Mouse (Mus musculus): Measurements from ENCODE around the gene Thap3. TPM values are rescaled to one million over a fixed set of nuclear protein-coding genes. Genes with fewer than 3 reads are reported as not detected.

Gene Thap3
- polyA plus RNA-seq, 1 experiment from 2014 or later, result 30.0 TPM

GRCm38 (mm10) chr4:152006137-152006536, 17.3 kb upstream of the Thap3 start:
- no peak overlapping the region for H3K9ac ChIP-seq (ENCODE audit: low read length)
- peaks cover 15% of the 10 kb centered on the region for H3K4me1 ChIP-seq (ENCODE audit: control insufficient read depth, insufficient read depth, low read length)
- no peaks in the 10 kb centered on the region for H3K9me3 ChIP-seq (replicated peaks; ENCODE audit: control insufficient read depth, low read length)
- no peaks in the 10 kb centered on the region for H3K36me3 ChIP-seq (ENCODE audit: control insufficient read depth, insufficient read depth, low read length)
- no peak overlapping the region for H3K27ac ChIP-seq (ENCODE audit: low read depth, low read length)
- no peak overlapping the region for H3K4me2 ChIP-seq (ENCODE audit: low read length)
- H3K27me3 ChIP-seq (replicated peaks; ENCODE audit: control insufficient read depth, insufficient read depth, low read length), result peaks cover 15% of the 10 kb centered on the region
- no peak for DNase-seq (ENCODE audit: low spot score)
- no peak overlapping the region for H3K4me3 ChIP-seq (ENCODE audit: low read depth, low read length)
- no peak for ATAC-seq
- WGBS, result 79% methylated on average over 6 of the region's 6 CpGs

- 89% methylated on average over 3 of the region's 3 CpGs for WGBS
- DNase-seq (ENCODE audit: low spot score) (no peak), ATAC-seq (no peak)
Observed at GRCm38 (mm10) chr4:152002063-152002462, 13.3 kb upstream of the Thap3 start.

GRCm38 (mm10) chr4:152001335-152001734, 12.5 kb upstream of the Thap3 start:
- H3K27me3 ChIP-seq (replicated peaks; ENCODE audit: control insufficient read depth, insufficient read depth, low read length), result no peaks in the 10 kb centered on the region
- no peak for DNase-seq (ENCODE audit: low spot score)
- WGBS, result 67% methylated on average over 4 of the region's 4 CpGs
- peaks cover 6% of the 10 kb centered on the region; the same call in 1 of the 2 replicates for H3K4me1 ChIP-seq (ENCODE audit: control insufficient read depth, insufficient read depth, low read length)
- no peak overlapping the region for H3K27ac ChIP-seq (ENCODE audit: low read depth, low read length)
- H3K9ac ChIP-seq (ENCODE audit: low read length), result no peak overlapping the region
- no peaks in the 10 kb centered on the region for H3K36me3 ChIP-seq (ENCODE audit: control insufficient read depth, insufficient read depth, low read length)
- no peak overlapping the region for H3K4me2 ChIP-seq (ENCODE audit: low read length)
- no peak for ATAC-seq
- no peak overlapping the region for H3K4me3 ChIP-seq (ENCODE audit: low read depth, low read length)
- H3K9me3 ChIP-seq (replicated peaks; ENCODE audit: control insufficient read depth, low read length), result no peaks in the 10 kb centered on the region

More at GRCm38 (mm10) chr4:152002063-152002462, 13.3 kb upstream of the Thap3 start:
- Histone ChIP-seq H3K4me1 (ENCODE audit: control insufficient read depth, insufficient read depth, low read length) (peaks cover 5% of the 10 kb centered on the region; the same call in 1 of the 2 replicates), H3K27ac (ENCODE audit: low read depth, low read length) (no peak overlapping the region), H3K4me3 (ENCODE audit: low read depth, low read length) (no peak overlapping the region), H3K4me2 (ENCODE audit: low read length) (no peak overlapping the region), H3K27me3 (replicated peaks; ENCODE audit: control insufficient read depth, insufficient read depth, low read length) (peaks cover 3% of the 10 kb centered on the region; the same call in 1 of the 2 replicates), H3K9ac (ENCODE audit: low read length) (no peak overlapping the region), H3K9me3 (replicated peaks; ENCODE audit: control insufficient read depth, low read length) (no peaks in the 10 kb centered on the region), H3K36me3 (ENCODE audit: control insufficient read depth, insufficient read depth, low read length) (no peaks in the 10 kb centered on the region)

- ATAC-seq, result no peak
Observed at GRCm38 (mm10) chr4:152000906-152001305, 12.1 kb upstream of the Thap3 start.

GRCm38 (mm10) chr4:151999481-151999880, 10.7 kb upstream of the Thap3 start:
- H3K4me1 ChIP-seq (ENCODE audit: control insufficient read depth, insufficient read depth, low read length), result peaks cover 6% of the 10 kb centered on the region; the same call in 1 of the 2 replicates
- no peak for DNase-seq (ENCODE audit: low spot score)
- H3K36me3 ChIP-seq (ENCODE audit: control insufficient read depth, insufficient read depth, low read length), result no peaks in the 10 kb centered on the region
- 73% methylated on average over 3 of the region's 3 CpGs for WGBS
- no peak overlapping the region for H3K4me3 ChIP-seq (ENCODE audit: low read depth, low read length)
- H3K9me3 ChIP-seq (replicated peaks; ENCODE audit: control insufficient read depth, low read length), result no peaks in the 10 kb centered on the region
- no peak overlapping the region for H3K4me2 ChIP-seq (ENCODE audit: low read length)
- H3K27me3 ChIP-seq (replicated peaks; ENCODE audit: control insufficient read depth, insufficient read depth, low read length), result no peaks in the 10 kb centered on the region
- H3K27ac ChIP-seq (ENCODE audit: low read depth, low read length), result no peak overlapping the region
- no peak overlapping the region for H3K9ac ChIP-seq (ENCODE audit: low read length)
- ATAC-seq, result no peak

More at GRCm38 (mm10) chr4:152000906-152001305, 12.1 kb upstream of the Thap3 start:
- Histone ChIP-seq H3K9me3 (replicated peaks; ENCODE audit: control insufficient read depth, low read length) (no peaks in the 10 kb centered on the region), H3K36me3 (ENCODE audit: control insufficient read depth, insufficient read depth, low read length) (no peaks in the 10 kb centered on the region), H3K27me3 (replicated peaks; ENCODE audit: control insufficient read depth, insufficient read depth, low read length) (no peaks in the 10 kb centered on the region), H3K4me3 (ENCODE audit: low read depth, low read length) (no peak overlapping the region), H3K4me2 (ENCODE audit: low read length) (no peak overlapping the region), H3K27ac (ENCODE audit: low read depth, low read length) (no peak overlapping the region), H3K9ac (ENCODE audit: low read length) (no peak overlapping the region), H3K4me1 (ENCODE audit: control insufficient read depth, insufficient read depth, low read length) (peaks cover 6% of the 10 kb centered on the region; the same call in 1 of the 2 replicates)
- WGBS, result 62% methylated on average over 4 of the region's 4 CpGs
- no peak for DNase-seq (ENCODE audit: low spot score)

GRCm38 (mm10) chr4:151997701-151998100, 8.9 kb upstream of the Thap3 start:
- no peak overlapping the region for H3K9ac ChIP-seq (ENCODE audit: low read length)
- no peaks in the 10 kb centered on the region for H3K36me3 ChIP-seq (ENCODE audit: control insufficient read depth, insufficient read depth, low read length)
- no peak for DNase-seq (ENCODE audit: low spot score)
- no peak for ATAC-seq
- peak overlapping the region; percentile 97; the same call in 1 of the 2 replicates for H3K4me3 ChIP-seq (ENCODE audit: low read depth, low read length)
- H3K4me2 ChIP-seq (ENCODE audit: low read length), result no peak overlapping the region
- H3K27ac ChIP-seq (ENCODE audit: low read depth, low read length), result no peak overlapping the region
- H3K27me3 ChIP-seq (replicated peaks; ENCODE audit: control insufficient read depth, insufficient read depth, low read length), result no peaks in the 10 kb centered on the region
- 76% methylated on average over 3 of the region's 3 CpGs for WGBS
- peaks cover 11% of the 10 kb centered on the region for H3K4me1 ChIP-seq (ENCODE audit: control insufficient read depth, insufficient read depth, low read length)
- no peaks in the 10 kb centered on the region for H3K9me3 ChIP-seq (replicated peaks; ENCODE audit: control insufficient read depth, low read length)

GRCm38 (mm10) chr4:151996951-151997222, 8.1 kb upstream of the Thap3 start:
- no peak for DNase-seq (ENCODE audit: low spot score)
- WGBS, result 5% methylated on average over 13 of the region's 13 CpGs

GRCm38 (mm10) chr4:151996173-151996950, 7.6 kb upstream of the Thap3 start, which contains the start of gene Phf13:
TSS of gene Phf13 (minus strand) at chr4:151996258.
- peak within 1 kb of the TSS; percentile 97 for H3K4me3 ChIP-seq (ENCODE audit: low read depth, low read length)
- H3K27ac ChIP-seq (ENCODE audit: low read depth, low read length), result peak within 1 kb of the TSS; percentile 86
- under 1% methylated on average over 90 of the region's 94 CpGs for WGBS
- H3K4me1 ChIP-seq (ENCODE audit: control insufficient read depth, insufficient read depth, low read length), result peaks cover 11% of the 10 kb centered on the region
- H3K36me3 ChIP-seq (ENCODE audit: control insufficient read depth, insufficient read depth, low read length), result peaks cover 13% of the 10 kb centered on the region
- peak within 1 kb of the TSS; percentile 89 for H3K9ac ChIP-seq (ENCODE audit: low read length)
- H3K9me3 ChIP-seq (replicated peaks; ENCODE audit: control insufficient read depth, low read length), result no peaks in the 10 kb centered on the region
- DNase-seq (ENCODE audit: low spot score) (peak; percentile 100), ATAC-seq (peak; percentile 98)
- no peaks in the 10 kb centered on the region for H3K27me3 ChIP-seq (replicated peaks; ENCODE audit: control insufficient read depth, insufficient read depth, low read length)
- peak within 1 kb of the TSS; percentile 86 for H3K4me2 ChIP-seq (ENCODE audit: low read length)

More at GRCm38 (mm10) chr4:151996951-151997222, 8.1 kb upstream of the Thap3 start:
- no peak for ATAC-seq
- H3K27ac ChIP-seq (ENCODE audit: low read depth, low read length), result 0 out of 2 replicates have a peak overlapping the region, but pooled peaks have one; percentile 86
- H3K4me2 ChIP-seq (ENCODE audit: low read length), result peak overlapping the region; percentile 73
- H3K27me3 ChIP-seq (replicated peaks; ENCODE audit: control insufficient read depth, insufficient read depth, low read length), result no peaks in the 10 kb centered on the region
- H3K4me1 ChIP-seq (ENCODE audit: control insufficient read depth, insufficient read depth, low read length), result peaks cover 11% of the 10 kb centered on the region
- H3K36me3 ChIP-seq (ENCODE audit: control insufficient read depth, insufficient read depth, low read length), result peaks cover 8% of the 10 kb centered on the region
- peak overlapping the region; percentile 76 for H3K9ac ChIP-seq (ENCODE audit: low read length)
- H3K9me3 ChIP-seq (replicated peaks; ENCODE audit: control insufficient read depth, low read length), result no peaks in the 10 kb centered on the region
- H3K4me3 ChIP-seq (ENCODE audit: low read depth, low read length), result peak overlapping the region; percentile 97

Measured in forebrain, embryonic 14.5 days (tissue).